Mouse (Mus musculus): ENCODE measurements around the gene Casc4.
A peak's percentile ranks its signal among the peaks of the same experiment; 100 is the strongest.
"Not testable (repeated sequence)": the region's sequence is repeated elsewhere in the genome, so short reads cannot be mapped to it uniquely, and the experiment has no call there.

Gene Casc4

DNA sequence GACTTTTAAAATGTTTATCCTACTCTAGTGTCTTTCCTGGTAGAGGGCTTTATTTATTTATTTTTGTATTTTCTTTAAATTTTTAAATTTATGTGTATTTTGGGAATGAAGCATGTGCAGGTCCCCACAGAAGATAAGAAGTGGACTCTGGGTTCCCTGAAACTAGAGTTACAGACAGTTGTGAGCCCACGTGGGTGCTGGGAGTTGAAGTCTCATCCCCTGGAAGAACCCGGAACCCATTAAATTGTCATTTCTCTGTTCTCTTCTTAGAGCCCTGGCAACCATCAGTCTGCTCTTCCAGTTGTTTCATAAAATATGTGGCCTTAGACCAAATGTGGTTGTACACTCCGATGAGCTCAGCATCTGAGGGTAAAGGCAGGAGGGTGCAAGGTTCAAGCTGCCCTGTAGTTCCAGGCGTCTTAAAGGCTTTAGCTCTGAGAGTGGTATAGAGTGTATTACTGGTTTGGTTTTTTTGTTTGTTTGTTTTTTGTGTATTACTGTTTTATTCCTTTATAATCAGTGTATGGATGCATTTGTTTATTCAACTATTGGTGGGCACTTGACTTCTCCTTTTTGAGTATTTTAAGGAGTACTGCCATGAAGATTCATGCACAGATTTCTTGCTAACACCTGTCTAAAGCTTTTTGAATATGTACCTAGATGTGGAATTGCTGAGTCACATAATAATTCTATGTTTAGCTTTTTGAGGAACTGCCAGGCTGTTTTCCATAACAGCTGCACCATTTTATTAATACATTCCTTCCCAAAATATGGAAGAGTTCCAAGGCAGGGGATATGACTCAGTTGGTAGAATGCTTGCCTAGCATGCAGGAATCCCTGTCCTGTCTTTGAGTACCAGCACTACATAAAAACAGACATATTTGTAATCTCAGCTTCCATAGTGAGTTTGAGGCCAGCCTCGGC is 49.5 kb downstream of the Casc4 start:
- peak; percentile 13 to 16 for DNase-seq (ENCODE audit: low spot score in 2 of 2)

DNA sequence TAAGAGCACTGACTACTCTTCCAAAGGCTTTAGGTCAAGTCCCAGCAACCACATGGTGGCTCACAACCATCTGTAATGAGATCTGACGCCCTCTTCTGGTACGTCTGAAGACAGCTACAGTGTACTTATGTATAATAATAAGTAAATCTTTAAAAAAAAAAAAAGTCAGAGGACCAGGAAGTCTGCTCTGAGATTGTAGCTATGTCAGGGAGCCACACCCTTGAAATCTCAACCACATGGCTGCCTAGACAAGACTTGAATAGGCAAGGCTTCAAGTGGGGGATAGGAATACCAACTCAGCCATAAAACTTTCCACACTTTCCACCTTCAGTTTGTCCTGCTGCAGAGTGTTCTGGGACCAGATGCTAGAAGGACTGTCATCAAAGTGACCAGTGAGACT is 70.9 kb downstream of the Casc4 start:
- not testable (repeated sequence) for DNase-seq (ENCODE audit: low spot score in 2 of 2)

DNA sequence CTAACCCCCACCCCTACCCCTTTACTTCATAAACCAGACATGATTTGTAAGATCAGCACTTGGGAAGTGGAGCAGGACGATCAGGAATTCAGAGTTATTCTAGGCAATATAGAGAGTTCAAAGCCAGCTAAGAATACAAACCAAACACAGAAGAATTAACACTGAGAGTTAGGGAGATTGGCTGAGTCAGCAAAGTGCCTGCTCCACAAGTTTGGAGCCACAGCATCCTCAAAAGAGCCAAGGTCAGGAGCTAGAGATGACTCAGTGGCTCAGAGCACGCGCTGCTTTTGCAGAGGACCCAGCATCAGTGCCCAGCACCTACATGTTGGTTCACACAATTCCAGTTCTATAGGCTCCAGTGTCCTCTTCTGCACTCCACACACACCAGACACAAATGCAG is 76.6 kb downstream of the Casc4 start:
- DNase-seq (ENCODE audit: low spot score in 2 of 2), result no peak

DNA sequence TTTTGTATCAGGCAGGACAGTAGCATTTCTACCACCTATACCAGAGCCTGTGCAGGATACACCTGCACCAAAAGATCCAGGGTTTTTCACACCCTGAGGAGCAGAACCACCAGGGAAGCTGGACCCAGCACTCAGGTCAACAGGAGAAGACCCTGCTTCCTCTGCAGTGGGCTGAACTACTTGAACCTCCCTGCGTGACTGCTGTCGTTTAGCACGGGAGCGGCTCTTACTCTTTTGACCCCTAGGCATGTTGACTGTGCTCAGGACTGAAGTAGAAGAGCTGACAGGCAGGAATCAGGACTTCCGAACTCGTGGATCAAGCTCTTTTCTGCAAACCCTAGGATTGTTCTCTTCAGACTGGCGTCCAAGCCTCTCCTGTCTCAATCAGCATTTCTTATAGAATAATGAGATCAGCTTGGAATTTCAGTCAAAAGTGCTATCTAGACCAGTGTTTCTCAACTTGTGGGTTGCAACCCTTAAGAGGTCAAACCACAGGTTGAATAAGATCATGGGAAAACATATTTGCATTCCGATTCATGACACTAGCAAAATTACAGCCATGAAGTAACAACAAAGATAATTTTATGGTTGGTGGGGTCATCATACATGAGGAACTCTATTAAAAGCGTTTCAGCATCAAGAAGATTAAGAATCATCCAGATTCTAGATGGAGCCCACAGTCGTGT is 88.3 kb downstream of the Casc4 start:
- DNase-seq (ENCODE audit: low spot score in 2 of 2), result no peak

DNA sequence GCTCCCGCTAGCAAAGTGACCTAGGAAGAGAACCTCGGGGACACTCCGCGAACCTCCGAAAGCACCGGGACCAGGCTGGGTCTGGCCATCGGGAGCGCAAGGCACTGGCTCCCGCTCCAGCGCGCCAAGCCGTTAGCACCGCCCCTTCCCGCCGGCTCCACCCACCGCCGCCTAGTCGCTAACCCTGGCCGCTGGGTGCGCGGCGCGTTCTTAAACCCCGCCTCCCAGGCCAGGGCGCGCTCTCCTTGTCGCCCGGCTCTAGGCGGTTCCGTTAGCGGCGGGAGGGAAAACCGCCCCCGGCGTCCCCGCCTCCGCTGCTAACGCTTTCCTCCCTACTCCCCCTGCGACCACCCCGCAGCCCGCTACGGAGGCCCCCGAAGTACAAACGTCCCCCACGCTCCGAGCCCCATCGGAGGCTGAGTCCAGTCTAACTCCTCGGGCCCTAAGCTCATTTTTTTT is 89.0 kb downstream of the Casc4 start, which contains the start of the genes Ctdspl2 and Mageb3:
Gene Ctdspl2, plus strand, starts transcription at position 237 of the 459 bp plus-strand sequence.
Gene Mageb3, minus strand, starts transcription at position 328 of the 459 bp plus-strand sequence.
- DNase-seq (ENCODE audit: low spot score in 2 of 2), result peak; percentile 84 to 92

DNA sequence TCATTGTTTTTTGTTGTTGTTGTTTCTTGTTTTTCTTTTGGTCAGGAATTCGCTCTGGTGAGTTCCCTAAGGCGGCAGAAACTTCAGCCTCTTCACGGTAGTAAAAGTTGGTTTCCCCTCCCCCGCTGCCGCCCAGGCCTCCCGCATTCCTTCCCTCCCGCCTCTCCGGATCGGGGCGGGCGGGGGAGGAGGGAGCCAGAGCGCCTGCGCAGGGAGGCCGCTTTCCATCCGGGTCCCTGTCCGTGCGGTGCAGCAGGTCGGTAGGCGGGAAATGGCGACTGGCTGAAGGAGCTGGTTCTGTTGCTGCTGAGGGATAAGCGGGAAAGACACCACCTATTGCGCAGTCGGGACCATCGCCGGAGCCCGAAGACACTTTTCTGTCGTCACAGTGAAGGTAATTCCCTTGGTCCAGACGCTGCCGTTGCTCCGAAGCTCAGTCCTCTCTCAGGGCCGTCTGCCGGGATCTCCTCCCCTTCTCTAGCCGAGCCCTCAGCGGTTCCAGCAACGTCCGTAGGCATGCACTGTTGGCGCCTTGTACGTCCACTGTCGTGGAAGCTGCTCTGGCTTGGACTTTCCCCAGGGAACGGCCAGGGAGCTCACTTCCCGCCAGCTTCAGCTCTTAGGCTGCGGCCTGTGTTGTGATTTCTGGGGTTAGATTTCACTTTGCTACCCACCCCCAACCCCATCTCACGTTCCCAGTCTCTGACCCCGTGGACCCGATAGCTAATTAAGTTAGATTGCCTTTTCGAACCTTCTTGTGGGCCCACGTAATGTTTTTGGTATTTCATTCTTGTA is 89.7 kb downstream of the Casc4 start:
- DNase-seq (ENCODE audit: low spot score in 2 of 2), result peak; percentile 83 to 95

DNA sequence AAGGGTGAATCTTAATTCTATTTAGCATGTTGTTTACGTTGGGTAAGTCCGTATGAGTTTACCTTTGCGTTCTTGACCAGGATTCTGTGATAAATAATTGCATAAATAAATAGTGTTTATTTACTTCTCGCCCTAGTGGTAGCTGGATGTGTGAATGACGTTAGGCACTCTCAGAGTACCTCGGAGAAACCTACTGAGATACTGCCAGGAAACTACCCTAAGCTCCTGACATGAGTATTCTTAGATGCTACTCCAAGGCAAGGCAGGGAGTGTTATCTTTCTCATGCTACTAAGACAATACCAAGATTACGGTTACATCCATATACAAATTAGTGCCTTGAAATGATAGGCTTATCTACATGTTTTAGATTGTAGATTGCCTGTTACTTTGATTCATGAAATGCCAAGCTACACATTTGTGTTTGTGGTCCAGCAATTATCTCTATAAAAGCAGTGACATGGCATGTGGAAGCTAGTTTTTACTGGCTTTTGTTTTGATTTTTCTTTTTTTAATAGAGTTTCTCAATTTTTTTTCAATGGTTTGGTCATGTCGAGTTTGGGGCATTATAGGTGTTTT is 90.5 kb downstream of the Casc4 start:
- no peak for DNase-seq (ENCODE audit: low spot score in 2 of 2)

Data from left cerebral cortex, adult 9 months (tissue).